Mouse (Mus musculus): ENCODE data around the gene Ldb2.

Ldb2 gene

DNA sequence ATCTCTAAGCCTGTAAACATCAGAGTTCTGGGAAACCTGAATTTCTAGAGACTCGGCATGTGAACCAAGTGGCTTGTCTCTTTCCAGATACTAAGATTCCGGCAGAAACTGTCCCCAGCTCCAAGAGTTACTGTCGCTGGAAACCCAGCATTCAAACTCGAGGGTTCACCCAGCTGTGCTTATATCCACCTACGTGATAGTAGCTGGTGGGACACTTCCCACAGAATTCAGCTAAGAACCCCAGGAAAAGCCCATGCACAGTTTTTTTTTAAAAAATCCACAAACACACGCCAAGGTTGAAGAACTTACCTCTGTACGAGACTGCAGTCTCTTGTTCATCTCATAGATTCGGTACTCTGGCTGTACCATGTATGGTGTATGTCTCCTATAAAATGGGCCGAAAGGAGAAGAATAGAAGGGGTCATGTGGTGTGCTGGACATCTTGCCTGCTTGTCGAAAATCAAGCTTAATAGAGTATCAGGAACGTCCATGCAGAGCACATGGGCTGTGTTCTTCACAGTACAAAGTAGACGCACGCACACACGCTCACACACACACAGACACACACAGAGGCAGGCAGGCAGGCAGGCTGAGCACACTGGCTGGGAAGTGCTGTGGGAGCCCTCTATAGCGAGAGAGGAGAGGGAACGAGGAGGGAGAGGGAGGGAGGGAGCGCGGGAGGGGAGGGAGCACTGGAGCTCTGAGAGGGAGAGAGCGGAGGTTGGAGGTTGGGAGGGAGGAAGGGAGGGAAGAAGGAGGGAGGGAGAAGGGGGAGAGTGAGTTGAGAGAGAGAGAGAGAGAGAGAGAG, at the start of gene Ldb2:
Gene Ldb2 (minus strand): TSS at position 628 of the 808 bp plus-strand sequence.
- DNase-seq (ENCODE audit: low spot score), result peak; percentile 22

DNA sequence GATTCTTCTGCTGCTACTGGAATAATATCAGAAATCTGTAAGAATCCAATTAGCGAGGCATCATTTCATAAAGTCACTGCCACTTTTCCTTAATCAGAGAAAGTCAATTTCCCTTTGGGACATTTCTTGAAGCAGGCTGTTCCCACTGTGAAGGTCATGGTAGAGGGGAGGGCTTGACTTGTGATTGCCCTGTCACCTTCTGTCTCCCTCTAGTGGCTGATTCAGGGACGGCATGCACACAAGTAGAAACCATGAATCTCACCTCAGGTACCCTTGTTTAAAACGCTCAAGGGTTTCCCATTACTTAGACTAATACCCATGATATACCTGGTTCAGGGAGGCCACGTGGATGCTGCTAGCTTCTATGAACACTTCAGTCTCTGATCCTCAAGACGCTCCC, 31.8 kb upstream of the Ldb2 start:
- no peak for DNase-seq (ENCODE audit: low spot score)

DNA sequence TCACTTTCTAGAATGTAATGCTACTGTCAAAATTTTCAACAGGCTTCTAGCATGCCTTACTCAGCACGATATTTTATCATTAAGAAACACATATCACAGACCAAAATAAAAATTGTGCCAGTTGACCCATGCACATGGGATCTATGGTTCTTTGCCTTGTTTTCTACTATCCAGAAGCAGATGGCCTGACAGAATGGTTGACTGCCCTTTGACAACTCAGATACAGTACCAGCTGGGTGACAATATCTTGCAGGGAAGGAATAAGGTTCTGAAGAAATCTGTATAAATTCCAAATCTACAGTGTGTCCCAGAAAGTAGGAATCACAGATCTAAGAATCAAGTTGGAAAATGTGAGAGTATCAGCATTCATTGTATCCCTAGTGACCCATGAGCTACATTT, 16.0 kb upstream of the Ldb2 start:
- no peak for DNase-seq (ENCODE audit: low spot score)

DNA sequence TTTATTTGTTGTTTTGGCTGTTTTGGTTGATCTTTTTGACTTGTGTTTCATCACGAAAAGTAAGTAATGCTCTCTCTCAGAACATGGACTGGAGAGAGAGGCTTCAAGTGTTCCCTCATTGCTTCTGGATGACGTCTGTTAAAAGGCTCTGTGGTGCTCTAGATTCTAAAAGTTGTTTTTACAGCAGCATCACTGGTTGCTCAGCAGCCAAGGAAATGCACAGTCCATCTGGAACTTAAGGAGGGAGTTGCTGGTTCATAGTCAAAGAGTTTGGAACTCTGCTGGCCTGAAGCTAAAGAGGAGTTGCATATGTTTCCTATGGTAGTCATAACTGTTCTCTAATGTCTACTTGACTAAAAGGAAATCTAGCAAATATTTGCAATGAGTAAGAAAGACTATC, 6.5 kb upstream of the Ldb2 start:
- no peak for DNase-seq (ENCODE audit: low spot score)

DNA sequence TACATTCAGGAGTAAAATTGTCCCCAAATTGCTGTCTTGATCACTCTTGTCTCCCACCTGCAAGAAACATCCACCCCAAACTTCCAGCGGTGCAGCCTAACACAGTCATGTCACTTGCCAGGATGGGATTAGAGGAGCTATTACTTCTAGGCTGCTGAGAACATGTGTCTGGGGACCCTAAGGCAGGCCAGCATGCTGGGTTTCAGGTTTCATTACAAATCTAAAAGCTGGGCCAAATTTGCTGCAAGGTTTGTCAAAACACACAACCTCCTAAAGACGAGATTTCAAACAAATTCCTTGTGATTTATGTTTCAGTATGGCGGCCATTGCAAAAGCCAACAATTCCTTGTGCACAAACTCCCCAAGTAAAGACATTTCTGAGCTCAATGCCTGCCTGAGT, 1.6 kb upstream of the Ldb2 start:
- DNase-seq (ENCODE audit: low spot score), result no peak

DNA sequence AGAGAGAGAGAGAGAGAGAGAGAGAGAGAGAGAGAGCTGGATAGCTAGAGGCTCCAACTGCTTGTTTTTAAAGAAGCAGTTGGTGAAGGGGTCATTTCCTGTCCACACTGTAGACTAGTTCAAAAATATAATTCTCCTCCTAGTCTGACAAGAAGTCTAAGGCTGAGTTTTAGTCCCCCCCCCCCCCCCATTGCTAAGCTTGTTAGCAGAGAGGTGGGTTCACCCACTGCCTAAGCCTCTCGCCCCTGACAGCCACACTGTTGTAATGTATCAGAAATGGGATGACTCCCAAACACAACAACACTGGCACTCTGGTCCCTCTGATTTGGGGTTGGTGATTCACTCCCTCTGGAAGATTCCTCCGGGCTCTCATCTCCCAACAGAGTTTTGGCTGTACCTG, 381 bp upstream of the Ldb2 start:
- DNase-seq (ENCODE audit: low spot score), result no peak

DNA sequence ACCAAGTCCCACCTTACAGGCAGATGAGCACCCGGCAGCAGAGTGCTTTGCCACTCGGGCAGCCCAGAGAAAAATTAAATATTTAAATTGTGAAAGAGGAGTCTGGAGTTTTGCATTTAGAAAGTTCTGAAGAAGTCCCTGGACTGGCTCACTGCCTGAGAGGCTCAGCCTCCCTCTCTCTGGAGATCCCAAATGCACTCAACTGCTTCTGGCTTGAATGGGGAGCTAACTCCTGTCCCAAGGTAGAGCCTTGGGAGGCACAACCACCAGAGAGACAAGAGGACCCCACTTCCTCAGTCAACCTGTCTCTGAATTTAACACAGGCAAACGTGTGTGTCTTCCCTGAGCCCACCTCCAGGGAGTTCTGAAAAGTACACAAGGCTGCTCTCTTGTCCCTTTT, 987 bp downstream of the Ldb2 start:
- DNase-seq (ENCODE audit: low spot score), result no peak

DNA sequence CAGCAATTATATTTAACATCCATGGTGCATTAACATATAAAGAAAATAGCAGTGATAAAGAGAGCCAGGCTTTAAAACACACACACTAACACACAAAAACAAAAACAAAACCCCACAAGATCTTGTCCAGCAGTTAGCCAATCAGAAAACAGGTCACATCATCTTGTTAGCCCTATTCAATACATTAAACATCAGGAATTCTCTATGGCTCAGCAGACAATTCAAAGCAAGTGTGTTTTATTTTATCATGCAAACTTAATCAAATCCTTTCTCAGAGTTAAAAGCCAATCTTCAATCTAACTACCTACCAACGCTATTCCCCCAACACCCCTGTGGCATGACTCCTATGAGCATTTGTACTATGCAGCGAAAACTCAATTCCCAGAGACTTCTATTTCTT, 1.4 kb downstream of the Ldb2 start:
- no peak for DNase-seq (ENCODE audit: low spot score)

DNA sequence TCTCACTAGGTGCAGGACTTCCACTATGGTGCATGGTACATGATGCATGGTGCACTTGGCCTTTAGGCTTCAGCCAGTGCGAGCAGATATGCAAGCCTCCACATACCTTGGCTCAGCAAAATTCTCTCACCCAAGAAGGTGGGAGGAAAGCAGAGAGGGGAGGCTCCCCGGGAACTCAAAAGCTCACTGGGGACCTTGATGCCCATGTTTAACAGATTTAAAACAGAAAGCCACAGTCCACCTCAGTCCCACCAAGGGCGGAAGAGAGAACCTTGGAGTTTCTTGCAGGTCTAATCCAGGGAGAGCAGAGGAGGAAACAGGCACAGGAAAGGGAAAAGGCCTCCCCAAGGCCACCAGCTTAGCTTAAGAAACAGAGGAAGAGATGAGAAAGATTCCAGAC, 14.9 kb downstream of the Ldb2 start:
- no peak for DNase-seq (ENCODE audit: low spot score)

DNA sequence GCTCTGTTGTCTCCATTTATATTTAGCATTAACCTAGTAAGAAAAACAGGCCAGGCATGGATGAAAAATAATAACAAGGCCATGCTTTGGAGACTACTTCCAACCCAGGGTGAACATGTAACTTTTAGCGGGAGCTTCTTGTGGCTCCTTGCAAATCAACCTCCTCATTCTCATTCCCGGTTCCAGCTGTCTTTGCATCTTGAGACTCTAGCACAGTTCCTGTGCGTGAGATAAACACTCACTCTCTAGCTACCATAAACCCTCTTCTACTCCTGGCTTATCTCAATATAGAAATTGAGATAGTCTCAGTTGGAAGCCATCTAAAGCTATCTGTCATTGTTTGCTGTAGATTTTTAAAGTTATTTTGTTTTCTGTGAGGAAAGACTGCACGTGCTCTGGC, 20.1 kb downstream of the Ldb2 start:
- no peak for DNase-seq (ENCODE audit: low spot score)

DNA sequence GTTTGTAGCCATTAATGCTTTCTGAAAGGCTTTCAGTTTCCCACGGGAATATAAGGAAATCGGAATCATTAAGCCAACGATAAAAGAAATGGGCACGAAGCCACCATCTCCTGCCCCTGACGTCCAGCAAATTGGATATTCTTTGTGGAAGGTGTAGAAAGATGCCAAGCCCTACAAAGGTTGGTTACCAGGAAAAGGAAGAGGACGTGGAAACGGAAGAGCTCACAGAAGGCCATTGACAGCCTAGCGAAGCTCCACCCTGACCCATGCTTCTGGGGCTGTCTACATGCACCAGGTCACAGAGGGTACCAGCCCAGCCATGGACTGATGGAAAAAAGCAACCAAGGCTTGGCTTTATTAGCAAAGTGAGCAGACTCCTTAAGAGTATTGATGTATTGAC, 31.0 kb downstream of the Ldb2 start:
- DNase-seq (ENCODE audit: low spot score), result no peak

DNA sequence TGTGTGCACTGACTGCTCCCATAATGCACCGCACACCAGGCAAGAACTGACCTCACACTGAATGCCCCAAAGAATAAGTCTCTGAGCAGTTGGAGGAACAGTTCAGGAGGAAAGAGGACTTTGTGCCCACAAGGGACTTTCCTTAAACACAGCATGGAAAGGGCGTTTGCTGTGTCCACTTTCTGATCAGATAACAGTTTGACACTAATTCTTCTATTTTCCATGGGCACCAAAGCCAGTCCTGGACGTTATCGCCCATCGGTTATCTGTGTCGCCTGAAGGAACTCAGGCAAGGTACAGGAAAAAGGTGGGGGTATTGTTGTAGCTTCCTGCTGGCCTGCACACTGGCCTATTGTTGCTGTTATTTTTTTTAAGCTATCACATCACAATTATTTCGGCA, 34.6 kb downstream of the Ldb2 start:
- DNase-seq (ENCODE audit: low spot score), result peak; percentile 7

DNA sequence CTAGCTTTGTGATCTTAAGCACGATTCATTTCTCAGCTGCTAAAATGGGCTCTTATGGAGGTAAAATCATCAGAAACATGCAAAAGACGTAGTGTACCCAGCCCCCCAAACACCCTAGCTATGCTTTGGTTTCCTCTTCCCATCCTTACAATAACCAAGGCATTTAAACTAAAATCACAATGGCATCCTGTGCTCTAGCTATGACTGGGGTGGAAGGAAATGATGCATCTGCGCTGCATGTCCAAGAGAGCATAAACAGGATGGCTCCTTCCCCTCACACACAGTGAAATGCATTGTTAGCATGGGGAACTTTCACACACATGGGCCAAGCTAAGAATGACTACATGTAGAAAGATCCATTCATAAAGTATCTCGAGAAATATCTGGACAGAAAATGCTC, 40.3 kb downstream of the Ldb2 start:
- DNase-seq (ENCODE audit: low spot score), result no peak

DNA sequence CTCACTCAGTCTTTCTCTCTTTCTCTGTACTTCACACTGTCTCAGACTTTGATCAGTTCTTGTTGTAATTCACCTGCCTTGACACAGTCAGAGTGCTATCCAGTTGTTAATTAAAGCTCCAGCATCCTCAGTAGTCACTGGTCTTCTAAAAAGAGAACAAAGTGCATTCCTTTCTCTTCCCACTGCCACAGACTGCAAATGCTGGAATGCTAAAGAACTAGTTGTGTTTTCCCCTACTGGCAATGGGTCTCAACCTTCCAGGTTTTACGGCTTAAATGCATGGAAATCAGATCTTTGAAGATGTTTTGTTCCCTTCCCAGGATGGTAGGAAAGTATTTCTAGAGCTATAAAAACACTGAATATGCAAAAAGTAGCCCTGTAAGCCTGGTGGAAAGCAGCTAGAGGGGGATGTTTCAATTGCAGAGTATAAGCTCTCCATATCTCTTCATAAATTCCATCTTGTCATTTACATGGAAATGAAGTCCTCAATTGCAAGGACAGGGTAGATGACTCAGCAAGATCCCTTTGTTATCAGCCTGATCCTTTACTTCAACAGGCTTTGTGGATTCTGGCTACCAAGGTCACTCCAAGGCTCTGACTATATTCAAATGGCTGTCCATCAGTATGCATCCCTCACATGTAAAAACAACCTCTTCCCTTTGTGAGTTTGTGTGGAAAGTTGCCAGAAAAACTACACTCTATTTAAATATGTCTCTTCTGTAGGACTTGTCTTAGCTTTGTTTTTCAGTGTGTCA, 45.1 kb downstream of the Ldb2 start:
- DNase-seq (ENCODE audit: low spot score), result no peak

DNA sequence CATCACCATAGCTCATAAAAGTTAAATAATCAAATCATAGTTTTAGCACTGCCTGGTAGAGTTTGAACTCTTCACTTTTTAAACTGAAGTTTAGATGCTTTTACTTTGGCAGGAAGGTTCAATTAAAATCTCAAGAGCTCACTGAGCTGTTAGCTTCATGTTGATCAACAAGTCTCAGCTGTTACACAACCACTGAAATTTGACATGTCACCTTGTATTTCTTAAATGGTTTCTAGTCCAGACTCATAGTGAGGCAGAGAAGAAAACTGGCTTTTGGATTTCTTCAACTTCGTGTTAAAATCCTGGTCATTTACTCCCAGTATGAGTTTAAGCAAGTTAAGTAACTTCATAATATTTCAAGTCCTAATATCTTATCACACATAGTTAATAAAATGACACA, 53.8 kb downstream of the Ldb2 start:
- DNase-seq (ENCODE audit: low spot score), result no peak

DNA sequence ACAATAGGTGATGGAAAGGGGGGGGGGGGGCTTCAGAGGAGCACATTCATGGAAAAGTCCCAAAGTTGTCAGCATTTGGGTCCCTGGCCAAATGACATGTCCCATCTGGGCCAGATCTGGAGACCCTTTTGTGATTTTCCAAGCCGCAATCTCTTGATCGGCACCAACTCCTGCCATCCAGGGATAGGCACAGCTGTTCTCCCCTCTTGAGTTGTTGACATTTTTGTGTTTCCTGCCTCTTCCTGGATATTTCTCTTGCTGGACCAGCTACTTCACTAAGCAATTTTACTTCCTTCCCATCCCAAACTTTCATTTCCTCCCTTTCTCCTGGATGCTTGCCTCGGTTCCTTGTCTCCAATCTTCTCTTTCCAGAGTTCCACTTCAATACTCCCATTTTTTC, 63.1 kb downstream of the Ldb2 start:
- no peak for DNase-seq (ENCODE audit: low spot score)

DNA sequence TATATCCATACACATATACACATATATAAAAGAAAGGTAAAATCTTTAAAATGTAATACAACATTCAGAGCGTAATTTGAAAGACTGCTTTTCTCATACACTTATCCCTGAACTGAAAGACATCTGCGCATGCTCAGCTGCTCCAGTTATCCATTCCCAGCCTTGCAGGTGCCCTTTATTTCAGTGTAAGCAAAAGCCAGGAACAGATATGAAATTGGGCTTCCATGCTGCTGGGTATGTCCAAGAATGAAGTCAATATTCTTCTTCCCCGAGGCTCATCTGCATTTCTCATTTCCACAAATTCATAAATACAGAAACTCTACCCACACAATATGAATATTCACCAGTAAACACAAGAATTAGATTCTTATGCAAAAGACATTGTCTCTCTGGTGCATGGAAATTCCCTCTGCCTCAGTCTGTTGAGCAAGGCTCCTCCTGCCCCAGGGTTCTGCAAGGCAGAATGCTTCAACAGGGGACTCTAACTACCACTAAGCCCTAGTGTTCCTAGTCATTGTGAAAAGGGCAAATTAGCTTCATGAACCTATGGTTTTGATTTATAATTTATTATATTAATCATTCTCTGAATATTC, 65.3 kb downstream of the Ldb2 start:
- DNase-seq (ENCODE audit: low spot score), result no peak

DNA sequence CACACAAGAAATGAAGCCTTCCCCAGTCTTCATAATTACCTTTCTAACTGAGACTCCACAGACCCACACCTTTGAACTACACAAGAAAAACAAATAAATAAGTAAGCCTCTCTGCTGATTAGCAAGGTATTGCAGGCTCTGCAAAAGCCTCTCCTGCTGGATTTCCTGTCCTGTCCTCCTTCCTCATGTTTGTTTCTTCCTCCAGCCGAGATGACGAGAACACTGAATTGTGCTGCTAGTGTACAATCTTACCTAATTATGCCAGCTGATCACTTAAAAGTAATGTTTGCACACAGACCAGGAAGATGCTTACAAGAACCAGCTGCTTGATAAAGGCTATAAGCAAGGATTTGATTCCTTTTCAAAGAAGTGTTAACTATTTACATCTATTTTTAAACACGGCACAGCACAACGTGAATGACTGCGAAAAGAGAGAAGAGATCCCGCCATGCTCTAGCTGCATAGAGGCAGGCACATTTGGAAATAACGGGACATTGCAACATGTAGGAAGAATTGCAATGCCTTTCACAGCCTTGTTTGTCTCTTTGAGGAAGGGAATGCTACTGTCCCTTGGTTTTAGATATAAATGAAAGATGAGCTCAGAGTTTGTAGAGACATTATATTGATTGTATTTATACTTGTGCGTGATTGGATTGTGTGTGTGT, 69.7 kb downstream of the Ldb2 start:
- no peak for DNase-seq (ENCODE audit: low spot score)

DNA sequence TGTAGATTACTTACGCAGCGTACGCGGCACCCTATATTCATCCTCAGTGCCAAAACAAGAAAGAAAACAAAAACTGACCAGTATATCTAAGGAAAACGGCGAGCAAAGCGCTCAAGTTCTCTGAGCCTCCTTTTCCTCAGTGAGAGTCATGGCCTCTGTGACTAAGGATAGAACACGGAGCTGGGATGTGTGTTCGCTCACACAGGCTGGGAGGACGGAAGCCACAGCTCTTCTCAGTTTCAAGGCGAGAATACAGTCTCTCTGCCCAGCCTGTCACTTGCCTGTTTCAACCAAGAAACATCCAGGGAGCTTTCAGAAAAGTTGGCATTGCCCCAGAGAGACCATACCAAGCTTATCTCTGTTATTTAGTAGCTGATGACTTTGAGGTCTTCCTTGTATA, 71.5 kb downstream of the Ldb2 start:
- no peak for DNase-seq (ENCODE audit: low spot score)

DNA sequence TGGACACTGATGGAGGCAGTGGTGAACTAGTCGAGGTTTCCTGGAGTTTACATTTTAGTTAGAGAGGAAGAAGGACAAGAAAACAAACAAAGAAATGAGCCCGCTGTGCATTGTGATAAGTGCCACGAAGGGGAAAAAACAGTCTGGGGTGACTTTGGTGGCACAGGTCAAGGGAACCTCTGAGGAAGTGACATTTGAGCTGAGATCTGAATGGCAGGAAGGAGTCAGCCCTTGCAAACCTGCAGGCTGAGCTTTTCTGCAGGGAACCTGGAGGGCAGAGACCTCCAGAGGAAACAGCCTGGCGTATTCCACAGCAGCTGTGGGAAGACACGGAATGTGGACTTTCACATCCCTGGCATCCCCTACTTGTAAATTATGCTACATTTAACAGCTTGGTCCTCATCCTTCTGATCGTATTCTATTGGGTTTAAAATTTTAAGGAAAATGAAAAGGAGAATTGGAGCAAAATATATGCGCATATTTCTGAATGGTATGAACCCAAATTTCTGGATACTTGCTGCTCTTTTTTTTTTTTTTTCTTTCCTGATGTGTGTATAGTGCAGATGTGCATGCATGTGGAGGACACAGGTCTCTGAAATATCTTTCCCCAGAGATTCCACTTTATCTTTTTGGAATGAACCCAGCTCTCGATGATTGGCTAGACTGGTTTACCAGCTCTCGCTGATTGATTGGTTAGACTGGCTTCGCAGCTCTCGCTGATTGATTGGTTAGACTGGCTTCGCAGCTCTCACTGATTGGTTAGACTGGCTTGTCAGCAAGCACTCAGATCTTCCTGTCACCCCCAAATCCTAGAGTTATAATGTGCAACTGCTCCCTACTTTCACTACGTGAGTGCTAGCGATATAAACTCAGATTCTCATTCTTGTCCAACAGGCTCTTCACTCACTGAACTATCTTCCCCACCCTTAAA, 72.7 kb downstream of the Ldb2 start:
- DNase-seq (ENCODE audit: low spot score), result no peak

DNA sequence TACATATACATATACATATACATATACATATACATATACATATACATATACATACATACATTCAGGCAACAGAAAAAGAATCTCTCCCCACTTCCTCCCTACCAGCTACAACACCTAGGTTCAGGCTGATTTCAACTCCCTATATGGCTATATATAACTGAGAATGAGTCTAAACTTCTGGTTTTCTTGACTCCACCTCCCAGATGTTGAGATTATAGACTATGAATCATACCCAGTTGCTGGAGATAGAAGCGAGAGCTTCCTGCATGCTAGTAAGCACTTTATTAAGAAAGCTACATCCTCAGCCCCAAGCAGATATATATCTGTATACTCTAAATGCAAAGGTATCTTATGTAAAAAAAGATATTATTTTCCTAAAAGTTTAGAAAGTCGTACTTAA, 74.0 kb downstream of the Ldb2 start:
- DNase-seq (ENCODE audit: low spot score), result no peak

DNA sequence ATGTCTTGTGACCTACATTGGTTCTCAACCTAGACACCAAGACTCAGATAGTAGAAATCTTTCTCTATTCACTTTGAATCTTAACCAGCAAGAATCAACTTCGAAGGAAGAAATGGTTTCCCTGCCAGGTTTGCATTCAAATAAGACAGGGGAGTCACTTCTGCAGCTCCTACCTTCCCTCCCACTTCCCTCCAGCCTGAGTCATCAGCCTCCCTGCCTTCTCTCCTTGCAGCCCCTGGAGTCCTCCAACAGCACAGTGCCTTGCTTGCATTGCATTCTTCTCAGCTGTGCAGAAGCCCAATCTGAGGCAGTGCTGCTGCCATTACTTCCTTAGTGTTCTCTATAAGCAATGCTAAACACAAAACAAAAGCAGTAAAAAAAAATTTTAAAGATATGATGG, 79.6 kb downstream of the Ldb2 start:
- no peak for DNase-seq (ENCODE audit: low spot score)

Measured in MN1 (cell line).